Mouse (Mus musculus) testis, adult 2 months (tissue): ENCODE data around the gene Dcst2. TPM values are rescaled to one million over a fixed set of nuclear protein-coding genes. Genes with fewer than 3 reads are reported as not detected.
A peak's percentile ranks its signal among the peaks of the same experiment; 100 is the strongest.

ENCODE experiments used
- H3K27ac ChIP-seq: fragments of 200-500 bp; 2 replicates; pipeline ENCODE4 v1.5.1; 2012; ENCODE audit warnings: low read depth, low read length; ENCODE audit not compliant: control insufficient read depth, insufficient read depth
- H3K27me3 ChIP-seq: fragments of 200-500 bp; 2 replicates; pipeline ENCODE4 v1.6.1; 2012; ENCODE audit warnings: mild to moderate bottlenecking, low read length, moderate library complexity; ENCODE audit not compliant: control insufficient read depth, insufficient read depth
- H3K36me3 ChIP-seq: fragments of 200-500 bp; 2 replicates; pipeline ENCODE4 v1.6.1; 2012; ENCODE audit warnings: mild to moderate bottlenecking, low read length; ENCODE audit not compliant: control insufficient read depth, insufficient read depth
- H3K4me1 ChIP-seq: fragments of 200-500 bp; 2 replicates; pipeline ENCODE4 v1.6.1; 2012; ENCODE audit warnings: low read length; ENCODE audit not compliant: control insufficient read depth, insufficient read depth
- H3K4me3 ChIP-seq: fragments of 200-500 bp; 2 replicates; pipeline ENCODE4 v1.5.1; 2012; ENCODE audit warnings: low read depth, mild to moderate bottlenecking, low read length, moderate library complexity, mixed read lengths; ENCODE audit not compliant: control insufficient read depth
- CTCF ChIP-seq: fragments of 200-500 bp; IDR thresholded peaks from 2 replicates; pipeline ENCODE4 v1.5.1; 2012; ENCODE audit warnings: low read depth, mild to moderate bottlenecking, inconsistent platforms, low read length, moderate library complexity; ENCODE audit not compliant: control insufficient read depth, insufficient read depth, insufficient replicate concordance
- POLR2A ChIP-seq: fragments of 200-500 bp; IDR thresholded peaks from 2 replicates; pipeline ENCODE4 v1.6.1; 2012; ENCODE audit warnings: low read depth, mild to moderate bottlenecking, inconsistent platforms, low read length, moderate library complexity; ENCODE audit not compliant: control insufficient read depth
- polyA plus RNA-seq: library from polyadenylated mRNA; depleted of rRNA; stranded (reverse); fragments of >200 nt; gene quantifications from 2 replicates; pipeline ENCODE4 v1.2.3, GENCODE M21; 2012

The Dcst2 gene
- polyA plus RNA-seq, 1 experiment: 110 TPM

DNA sequence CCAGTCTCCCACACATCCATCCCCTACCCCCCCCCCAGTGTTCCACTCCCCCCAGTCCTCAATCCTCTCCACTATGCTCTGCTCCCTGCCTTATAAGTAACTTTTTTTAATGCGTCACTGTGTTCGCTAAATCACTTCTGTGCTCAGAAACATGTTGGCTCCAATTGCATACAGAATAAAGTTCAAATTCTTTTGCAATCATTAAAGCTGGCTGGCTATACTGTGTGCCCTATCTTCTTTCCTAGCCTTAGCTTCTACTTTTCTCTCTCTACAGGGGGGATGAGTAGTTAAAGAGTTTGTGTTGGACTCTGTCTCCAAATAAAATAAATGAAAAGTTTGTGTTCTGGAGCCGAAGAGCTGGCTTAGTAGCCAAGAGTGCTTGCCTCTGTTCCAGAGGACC is 47.9 kb downstream of the Dcst2 start:
- Histone ChIP-seq H3K4me3 (no peak overlapping the region), H3K36me3 (peaks cover under 1% of the 10 kb centered on the region; the same call in 1 of the 2 replicates), H3K27me3 (no peaks in the 10 kb centered on the region), H3K27ac (no peak overlapping the region), H3K4me1 (peaks cover 11% of the 10 kb centered on the region)
- TF ChIP-seq POLR2A (no peak), CTCF (no peak)

DNA sequence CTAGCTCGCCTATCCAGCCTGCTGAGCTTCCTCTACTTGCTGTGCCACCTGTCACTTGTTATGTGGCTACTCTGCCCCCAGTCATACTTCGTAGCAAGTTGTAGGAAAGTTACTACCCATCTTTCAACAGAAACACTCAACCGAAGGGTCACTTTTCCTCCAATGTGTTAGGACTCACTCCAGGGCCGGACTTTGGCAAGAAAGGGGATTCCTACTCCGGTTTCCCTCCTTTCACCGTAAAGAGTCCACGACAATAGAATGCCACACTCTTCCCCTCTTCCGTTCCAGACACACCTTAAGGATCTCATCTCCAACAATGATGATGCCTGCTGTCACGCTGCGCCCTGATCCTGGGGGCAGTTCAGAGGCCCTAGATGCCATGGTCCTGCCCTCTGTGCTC is 49.1 kb downstream of the Dcst2 start:
- H3K36me3 ChIP-seq: peaks cover 1% of the 10 kb centered on the region; the same call in 1 of the 2 replicates
- no peak for TF ChIP-seq POLR2A
- TF ChIP-seq CTCF: no peak

DNA sequence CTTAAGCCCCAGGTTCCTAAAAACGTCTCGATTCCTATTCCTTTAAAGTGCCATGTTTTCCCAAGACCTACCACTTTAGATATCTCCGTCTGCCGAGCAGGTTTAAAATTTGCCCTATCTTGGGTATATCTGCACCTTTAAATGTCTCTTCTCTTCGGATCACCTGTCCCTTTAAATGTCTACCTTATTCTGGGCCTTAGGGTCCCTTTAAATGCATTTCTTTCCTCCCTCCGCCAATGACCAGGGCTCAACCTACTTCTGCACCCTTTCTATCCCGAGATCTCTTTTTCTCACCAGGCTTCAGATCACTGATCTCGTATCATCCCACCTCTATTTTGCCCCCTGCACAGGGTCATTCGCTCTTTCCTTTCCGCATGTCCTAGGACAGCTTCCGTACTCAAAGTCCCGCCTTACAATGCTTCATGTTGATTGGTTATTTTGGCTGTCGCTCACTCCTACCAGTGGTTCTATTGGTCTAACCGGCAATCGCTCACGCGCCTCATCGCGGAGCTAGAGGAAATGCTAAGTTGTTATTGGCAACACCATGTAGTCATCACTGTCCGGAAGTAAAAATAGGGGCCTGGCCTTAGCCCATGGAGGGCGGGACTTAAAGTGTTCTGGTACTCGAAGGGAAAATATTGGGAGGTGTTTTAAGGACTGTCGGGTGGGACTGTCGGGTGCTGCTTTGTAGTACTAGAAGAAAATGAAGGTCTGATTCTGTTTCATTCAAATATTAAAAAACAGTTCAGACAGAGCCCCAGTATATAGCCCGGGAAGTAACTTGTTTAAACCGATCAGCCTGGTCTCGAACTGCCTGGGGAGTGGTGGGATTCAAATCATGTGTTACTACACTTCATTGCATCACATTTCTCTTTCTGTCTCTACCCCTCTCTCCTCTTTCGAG is 50.0 kb downstream of the Dcst2 start, which contains the start of gene Flad1:
TSS of gene Flad1 (minus strand) at position 381 of the 904 bp plus-strand sequence.
- TF ChIP-seq CTCF: no peak
- peaks cover 1% of the 10 kb centered on the region; the same call in 1 of the 2 replicates for H3K36me3 ChIP-seq

More for the DNA sequence above, 49.1 kb downstream of the Dcst2 start:
- Histone ChIP-seq H3K4me3 (peak overlapping the region; percentile 97), H3K4me1 (peaks cover 11% of the 10 kb centered on the region), H3K27me3 (no peaks in the 10 kb centered on the region), H3K27ac (peak overlapping the region; percentile 80; the same call in 1 of the 2 replicates)

DNA sequence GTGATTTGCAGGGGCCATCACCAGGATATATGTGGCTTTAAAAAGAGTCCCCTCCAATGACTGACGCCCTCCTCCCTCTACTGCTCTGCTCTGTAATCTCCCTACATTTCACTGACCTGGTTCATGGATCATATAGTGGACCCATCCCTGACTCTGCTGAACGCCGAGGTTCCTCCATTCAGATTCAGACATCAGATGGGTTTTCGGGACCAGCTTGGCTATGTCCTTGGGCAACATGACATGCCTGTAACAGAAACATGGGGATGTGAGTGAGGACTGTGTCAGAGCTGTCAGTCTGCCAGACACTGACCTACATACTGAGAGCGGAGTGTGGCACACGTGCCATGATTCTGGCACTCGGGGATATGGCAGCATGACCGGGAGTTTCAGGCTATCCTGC is 54.4 kb downstream of the Dcst2 start:
- TF ChIP-seq POLR2A (no peak), CTCF (no peak)
- Histone ChIP-seq H3K36me3 (peaks cover 1% of the 10 kb centered on the region; the same call in 1 of the 2 replicates), H3K27me3 (no peaks in the 10 kb centered on the region), H3K27ac (no peak overlapping the region), H3K4me3 (no peak overlapping the region), H3K4me1 (peaks cover 15% of the 10 kb centered on the region)

More for the DNA sequence above, 50.0 kb downstream of the Dcst2 start, which contains the start of gene Flad1:
- Histone ChIP-seq H3K27me3 (no peaks in the 10 kb centered on the region), H3K27ac (peak within 1 kb of the TSS; percentile 80), H3K4me3 (peak within 1 kb of the TSS; percentile 97), H3K4me1 (peaks cover 11% of the 10 kb centered on the region)

DNA sequence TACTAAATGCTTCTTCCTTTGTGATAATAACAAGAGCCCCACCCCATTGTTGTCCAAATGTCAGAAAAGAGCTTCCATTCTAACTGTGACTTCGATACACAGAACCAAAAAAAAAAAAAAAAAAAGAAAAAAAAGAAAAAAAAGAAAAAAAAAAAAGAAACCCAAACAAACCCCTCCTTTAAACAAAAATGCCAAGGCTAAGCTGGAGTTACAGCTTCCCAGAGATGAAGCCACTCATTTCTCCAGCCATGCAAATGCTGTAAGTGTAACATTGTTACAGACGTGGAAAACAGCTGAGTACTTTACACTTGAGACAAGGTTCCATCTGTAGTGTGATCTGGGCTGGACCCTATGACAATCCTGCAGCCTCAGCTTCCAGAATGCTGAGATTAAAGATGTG is 55.4 kb downstream of the Dcst2 start:
- H3K36me3 ChIP-seq: peaks cover 1% of the 10 kb centered on the region; the same call in 1 of the 2 replicates
- H3K4me3 ChIP-seq: peak overlapping the region; percentile 94; the same call in 1 of the 2 replicates
- no peaks in the 10 kb centered on the region for H3K27me3 ChIP-seq
- TF ChIP-seq POLR2A (no peak), CTCF (no peak)
- peaks cover 23% of the 10 kb centered on the region for H3K4me1 ChIP-seq
- H3K27ac ChIP-seq: peak overlapping the region; percentile 77

DNA sequence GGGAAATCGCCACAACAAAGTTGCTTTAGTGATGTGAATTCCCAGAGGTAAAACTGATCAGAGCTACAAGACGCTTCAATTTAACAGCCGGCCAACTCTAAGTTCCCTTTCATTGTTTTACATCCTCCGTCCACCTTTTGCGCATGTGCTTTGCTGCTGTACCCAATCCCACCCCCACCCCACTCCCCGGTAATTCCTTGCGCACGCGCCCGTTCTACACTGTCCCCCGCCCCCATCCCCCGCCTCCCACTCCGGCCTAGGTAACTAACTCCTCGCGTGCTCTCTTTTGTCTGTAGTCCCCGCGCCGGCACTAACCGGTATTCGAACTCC is 56.0 kb downstream of the Dcst2 start:
- Histone ChIP-seq H3K4me1 (peaks cover 24% of the 10 kb centered on the region), H3K27ac (peak overlapping the region; percentile 95)

DNA sequence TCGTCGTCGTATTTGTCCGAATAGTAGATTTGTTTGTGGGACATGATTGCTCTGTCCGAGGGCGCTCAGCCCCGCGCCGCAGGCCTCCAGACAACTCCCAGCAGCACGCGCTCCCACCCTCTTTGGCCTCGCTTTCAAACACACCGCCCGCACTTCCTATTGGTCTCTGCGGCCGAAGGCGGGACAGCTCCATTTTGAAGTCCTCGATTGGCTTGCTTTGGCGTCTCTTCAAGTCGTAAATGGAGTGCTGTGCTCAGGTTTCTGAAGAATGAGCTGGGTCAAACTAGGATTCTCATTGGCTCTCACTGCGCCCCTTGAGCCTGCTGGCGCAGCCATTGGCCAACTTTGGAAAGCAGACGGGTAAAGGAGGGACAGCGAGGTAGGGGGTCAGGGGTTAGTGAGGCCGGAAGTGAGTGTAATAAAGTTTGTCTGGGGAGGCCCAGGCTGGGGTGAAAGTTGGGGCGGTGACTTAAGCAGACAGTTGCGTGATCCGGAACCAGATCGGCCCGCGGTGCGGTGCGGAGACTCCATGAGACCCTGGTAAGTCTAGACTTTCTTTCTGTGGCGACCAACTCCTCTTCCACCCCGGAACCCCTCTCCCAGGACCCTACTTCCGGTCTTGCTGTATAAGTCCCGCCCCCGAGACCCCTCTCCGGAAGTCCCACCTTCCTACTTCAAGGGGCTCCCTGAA is 56.5 kb downstream of the Dcst2 start, which contains the start of the genes Cks1b and Shc1:
TSS of gene Cks1b (minus strand) at position 214 of the 691 bp plus-strand sequence.
TSS of gene Shc1 (plus strand) at position 274 of the 691 bp plus-strand sequence.
- TF ChIP-seq CTCF: no peak
- TF ChIP-seq POLR2A: peak; percentile 59
- Histone ChIP-seq H3K27me3 (no peaks in the 10 kb centered on the region), H3K4me1 (peaks cover 24% of the 10 kb centered on the region), H3K27ac (peak within 1 kb of the TSS; percentile 95), H3K36me3 (peaks cover 1% of the 10 kb centered on the region; the same call in 1 of the 2 replicates), H3K4me3 (peak within 1 kb of the TSS; percentile 94)

More for the DNA sequence above, 56.0 kb downstream of the Dcst2 start:
- TF ChIP-seq CTCF (no peak), POLR2A (no peak)
- peak overlapping the region; percentile 94 for H3K4me3 ChIP-seq
- H3K27me3 ChIP-seq: no peaks in the 10 kb centered on the region
- H3K36me3 ChIP-seq: peaks cover 1% of the 10 kb centered on the region; the same call in 1 of the 2 replicates
